Mouse (Mus musculus) right cerebral cortex, adult 2 months (tissue): Measurements from ENCODE around the gene Creb3l4.
"Not testable (repeated sequence)": the region's sequence is repeated elsewhere in the genome, so short reads cannot be mapped to it uniquely, and the experiment has no call there.

Experiments
- DNase-seq, 2 experiments: peaks; one replicate each; pipeline ENCODE4 v3.0.0; 2021 to 2022; ENCODE audit warnings: low spot score in 2 of 2

Gene Creb3l4

DNA sequence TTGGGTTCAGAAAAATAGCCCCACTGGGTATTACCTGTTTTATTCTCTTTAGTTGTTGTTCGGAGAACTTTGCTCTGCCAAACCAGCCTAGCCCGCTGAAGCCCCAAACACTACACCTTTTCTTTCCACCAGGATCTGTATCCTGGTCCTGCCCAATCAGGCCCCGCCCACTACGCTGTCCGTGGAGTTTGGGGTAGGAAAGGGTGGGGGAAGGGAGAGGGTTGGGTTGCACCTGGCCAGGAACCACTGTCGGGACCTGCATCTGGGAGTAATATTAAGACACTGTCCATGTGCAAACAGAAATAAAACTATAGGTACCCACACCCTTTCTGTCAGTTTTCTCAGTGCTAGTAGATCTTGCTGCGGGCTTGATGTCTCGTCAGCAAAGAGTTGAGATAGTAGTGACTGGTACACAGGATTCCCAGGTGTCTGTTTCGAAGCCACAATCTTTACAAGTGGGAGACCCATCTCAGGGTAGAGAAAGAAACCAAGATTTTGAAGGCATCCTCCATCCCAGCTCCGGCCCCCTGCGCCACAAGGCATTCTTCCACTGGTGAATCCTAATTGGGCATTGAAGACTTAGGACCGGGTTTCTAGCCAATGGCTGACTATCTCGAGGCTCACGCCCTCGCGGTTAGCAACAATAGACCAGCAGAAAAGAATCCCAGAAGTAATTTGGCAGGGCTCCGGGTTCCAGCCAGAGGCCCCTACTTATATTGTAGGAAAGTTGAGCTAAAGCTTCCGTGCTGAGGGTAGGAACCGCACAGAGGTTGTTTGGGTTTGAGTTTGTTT lies at the start of gene Creb3l4:
Gene Creb3l4 (minus strand): TSS at position 529 of the 792 bp plus-strand sequence.
- peak in 1 of 2 experiments; percentile 38 for DNase-seq

DNA sequence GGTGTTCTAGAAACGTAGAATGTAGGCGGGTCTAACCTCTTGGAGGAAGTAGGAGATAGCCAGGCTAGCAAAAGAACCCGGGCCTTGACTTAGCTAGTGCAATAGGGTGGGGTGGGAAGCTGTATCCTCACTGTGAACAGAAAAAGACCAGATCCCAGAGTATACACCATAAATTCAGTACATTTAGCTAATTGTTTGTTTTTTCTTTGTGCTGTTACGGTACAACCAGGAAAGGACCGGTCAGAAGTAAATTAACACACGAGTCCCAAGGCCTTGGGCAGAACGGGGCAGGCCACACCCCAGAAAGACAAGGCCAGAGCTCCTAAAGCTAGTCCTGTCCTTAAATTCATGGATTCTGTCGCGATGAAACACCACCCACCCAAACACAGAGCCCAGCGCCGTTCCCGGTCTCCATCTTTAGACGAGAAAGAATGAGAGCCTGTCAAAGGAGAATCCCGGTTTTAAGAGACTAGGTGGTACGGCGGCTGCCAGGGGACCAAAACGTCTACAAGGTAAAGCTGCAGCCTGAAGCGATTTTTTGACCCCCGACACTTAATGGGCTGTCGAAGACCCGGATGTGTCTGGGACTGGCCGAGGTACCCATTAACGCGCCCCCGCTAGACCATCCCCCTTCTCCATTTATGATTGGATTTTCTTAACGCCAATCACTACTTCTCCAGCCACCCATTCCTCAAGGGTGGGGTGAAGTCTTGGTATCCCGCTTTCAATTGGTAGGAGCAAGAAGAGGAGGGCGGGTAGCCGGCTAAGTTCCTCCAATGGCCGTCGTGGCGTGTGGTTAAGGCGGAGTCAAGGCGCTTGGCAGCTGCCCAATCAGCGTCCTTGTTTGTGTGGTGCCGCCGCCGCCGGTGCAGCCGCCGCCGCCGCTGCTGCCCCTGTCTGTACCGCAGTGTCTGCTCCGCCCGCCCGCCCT lies 49.3 kb upstream of the Creb3l4 start, which contains the start of gene Gatad2b:
Gene Gatad2b (plus strand): TSS at position 834 of the 931 bp plus-strand sequence.
- DNase-seq = peak; percentile 99 to 100

DNA sequence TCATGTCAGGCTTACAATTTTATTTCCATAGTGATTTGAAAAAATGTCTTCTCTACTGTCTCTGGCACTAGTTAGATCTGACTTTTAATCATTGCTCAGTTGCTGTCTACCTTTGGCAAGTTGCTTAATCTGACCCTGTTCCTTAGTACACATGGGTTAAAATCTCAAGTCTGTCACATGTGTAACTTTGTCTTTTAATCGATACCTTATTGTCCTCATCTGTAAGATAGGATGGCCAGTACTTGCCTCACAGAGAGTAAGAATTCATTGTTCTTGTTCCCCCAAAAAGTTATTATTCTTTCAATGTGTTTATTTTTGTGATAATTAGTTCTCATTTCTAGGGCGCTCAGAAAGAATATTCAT lies 48.7 kb upstream of the Creb3l4 start:
- no peak for DNase-seq

DNA sequence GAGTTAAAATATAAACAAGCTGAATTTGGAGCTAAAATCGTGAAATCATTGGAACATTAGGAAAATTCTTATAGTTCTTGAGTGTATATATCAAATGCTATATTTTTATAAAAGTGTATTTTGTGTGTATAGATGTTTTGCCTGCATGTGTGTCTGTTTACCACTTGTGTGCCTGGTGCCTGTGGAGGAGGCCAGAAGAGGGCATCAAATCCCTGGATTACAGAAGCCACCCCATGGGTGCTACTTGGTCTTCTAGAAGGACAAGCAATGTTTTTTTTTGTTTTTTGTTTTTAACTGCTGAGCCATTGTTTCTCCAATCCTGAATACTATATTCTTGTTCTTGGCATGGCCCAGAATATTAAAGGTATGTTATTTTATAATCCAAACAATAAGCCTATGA lies 47.3 kb upstream of the Creb3l4 start:
- no peak for DNase-seq

DNA sequence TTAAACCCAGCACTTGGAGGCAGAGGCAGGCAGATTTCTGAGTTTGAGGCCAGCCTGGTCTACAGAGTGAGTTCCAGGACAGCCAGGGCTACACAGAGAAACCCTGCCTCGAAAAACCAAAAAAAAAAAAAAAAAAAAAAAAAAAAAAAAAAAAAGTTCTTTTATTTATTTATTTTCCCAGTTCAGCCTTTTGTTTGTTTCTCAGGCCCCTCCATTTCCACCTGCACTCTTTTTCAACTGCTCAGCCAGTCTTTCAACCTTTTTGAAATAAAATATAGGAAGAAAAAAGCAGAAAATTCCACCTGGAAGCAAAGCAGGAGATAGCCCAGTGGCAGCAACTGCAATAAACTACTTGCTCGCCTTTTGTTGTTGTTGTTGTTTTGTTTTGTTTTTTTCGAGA lies 46.1 kb upstream of the Creb3l4 start:
- DNase-seq = not testable (repeated sequence)

DNA sequence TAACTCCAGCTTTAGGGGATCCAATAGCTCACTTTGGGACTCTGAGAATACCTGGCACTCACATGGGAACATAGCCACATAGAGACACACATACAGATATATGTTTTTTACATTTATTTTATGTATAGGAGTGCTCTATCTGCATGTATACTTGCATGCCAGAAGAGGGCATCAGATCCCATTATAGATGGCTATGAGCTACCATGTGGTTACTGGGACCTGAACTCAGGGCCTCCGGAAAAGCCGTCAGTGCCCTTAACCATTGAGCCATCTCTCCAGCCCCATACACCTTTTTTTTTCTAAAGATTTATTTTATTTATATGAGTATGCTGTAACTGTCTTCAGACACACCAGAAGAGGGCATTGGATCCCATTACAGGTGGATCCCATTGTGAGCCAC lies 40.8 kb upstream of the Creb3l4 start:
- DNase-seq = no peak

DNA sequence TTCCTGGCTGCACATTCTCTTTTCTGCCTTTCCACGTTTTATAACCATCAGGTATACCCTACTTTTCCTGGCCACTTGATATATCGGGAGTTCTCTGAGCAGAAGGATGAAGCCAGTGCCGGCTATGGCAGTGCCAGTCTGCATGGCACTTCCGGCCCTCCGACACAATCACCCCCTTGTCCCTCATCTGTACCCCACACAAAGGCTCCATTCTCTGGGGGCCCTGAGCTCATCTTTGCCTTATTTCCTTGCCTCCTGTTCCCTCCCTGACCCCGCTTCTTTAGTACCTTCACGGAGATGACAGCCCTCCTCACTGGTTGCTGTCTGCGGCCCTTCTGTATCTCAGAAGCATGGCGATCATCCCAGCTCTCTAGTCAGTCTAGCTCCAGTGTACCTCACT lies 37.4 kb upstream of the Creb3l4 start:
- no peak for DNase-seq

DNA sequence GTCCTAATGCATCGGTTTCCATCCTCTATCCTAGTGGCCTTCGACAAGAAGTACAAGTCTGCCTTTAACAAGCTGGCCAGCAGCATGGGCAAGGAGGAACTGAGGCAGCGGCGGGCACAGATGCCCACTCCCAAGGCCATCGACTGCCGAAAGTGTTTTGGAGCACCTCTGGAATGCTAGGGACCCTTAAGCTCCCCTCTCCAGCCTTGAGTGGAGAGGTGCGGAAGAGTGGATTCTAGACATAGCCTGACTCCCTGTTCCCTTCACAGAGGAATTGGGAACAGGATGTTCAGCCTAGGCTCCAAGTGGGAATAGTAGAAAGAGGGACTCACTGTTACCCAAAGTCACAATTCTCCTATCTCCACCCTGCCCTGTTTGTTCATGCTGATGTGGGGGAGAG lies 36.4 kb upstream of the Creb3l4 start:
- no peak for DNase-seq

DNA sequence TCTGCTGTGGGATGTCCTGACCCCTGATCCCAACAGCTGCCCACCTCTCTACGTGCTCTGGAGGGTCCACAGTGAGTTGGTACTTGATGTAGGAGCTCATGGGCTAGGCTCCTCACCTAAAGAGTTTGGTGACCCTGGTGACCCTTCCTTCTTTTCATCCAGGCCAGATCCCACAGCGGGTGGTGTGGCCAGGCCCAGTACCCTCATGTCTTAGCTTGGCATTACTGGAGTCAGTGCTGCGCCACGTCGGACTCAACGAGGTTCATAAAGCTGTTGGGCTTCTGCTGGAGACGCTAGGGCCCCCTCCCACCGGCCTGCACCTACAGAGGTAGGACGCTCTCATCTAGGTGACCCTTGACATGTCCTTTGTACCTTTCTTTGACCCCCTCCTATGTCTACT lies 35.9 kb upstream of the Creb3l4 start:
- no peak for DNase-seq

DNA sequence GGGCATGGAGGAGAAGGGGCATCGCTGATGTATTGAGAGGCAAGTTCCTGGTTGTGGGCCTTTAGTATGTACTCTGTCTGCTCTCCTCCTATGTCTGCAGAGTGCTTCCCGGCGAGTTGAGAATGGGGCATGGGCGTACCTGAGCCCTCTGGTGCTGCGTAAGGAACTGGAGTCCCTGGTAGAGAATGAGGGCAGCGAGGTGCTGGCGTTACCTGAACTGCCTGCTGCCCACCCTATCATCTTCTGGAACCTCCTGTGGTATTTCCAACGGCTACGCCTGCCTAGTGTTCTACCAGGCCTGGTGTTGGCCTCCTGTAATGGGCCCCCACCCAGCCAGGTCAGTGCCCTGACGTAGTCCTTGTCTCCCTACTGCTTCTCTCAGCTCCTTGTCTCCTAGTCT lies 34.9 kb upstream of the Creb3l4 start:
- DNase-seq = no peak

DNA sequence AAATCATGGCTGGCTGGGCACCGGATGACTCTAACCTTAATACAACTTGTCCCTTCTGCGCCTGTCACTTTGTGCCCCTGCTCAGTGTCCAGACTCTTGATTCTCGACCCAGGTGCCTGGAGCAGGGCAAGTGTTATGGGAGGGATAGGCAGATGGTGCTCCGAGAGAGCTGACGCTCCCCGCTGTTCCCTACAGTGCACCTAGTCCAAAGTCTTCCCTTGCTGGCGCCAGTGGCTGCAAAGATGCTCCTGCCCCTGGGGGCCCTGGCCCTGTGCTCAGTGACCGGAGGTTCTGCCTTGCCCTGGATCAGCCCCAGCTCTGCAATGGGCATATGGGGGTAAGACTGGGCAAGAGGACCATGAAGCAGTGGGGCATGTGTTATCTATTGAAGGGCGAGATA lies 34.5 kb upstream of the Creb3l4 start:
- DNase-seq = no peak

DNA sequence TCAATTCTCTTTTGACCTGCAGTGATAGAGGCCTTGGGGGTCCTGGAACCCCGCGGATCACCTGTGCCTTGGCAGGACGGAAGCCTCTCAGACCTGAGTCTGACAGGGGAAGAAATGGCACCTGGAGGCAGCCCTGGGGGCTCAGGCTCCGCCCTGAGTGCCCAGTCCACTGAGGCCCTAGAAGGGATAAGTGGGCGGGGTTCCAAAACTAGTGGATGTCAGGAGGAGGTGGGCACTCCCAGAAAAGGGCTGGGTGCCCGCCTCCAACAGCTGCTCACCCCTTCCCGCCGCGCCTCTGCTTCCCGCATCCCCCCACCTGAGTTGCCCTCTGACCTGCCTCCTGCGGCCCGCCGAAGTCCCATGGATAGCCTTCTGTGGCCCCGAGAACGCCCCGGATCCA lies 33.5 kb upstream of the Creb3l4 start:
- no peak for DNase-seq

DNA sequence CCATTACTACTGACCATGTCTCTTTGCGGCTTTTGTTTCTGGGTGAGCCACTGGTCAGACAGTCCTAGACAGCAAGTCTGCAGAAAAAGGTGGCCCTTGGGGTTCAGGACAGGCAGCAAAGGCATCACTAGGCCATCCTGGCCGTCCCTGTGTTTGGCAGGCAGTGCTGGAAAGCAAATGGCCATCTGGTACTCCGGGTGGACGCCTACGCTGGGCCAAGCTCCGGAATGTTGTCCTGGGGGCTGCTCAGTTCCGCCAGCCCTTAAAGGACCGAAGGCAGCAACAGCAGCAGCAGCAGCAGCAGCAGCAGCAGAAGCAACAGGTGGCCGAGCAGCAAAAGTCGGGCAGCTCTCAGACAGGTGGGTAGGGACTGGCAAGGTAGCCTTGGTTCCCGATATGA lies 32.0 kb upstream of the Creb3l4 start:
- no peak for DNase-seq

DNA sequence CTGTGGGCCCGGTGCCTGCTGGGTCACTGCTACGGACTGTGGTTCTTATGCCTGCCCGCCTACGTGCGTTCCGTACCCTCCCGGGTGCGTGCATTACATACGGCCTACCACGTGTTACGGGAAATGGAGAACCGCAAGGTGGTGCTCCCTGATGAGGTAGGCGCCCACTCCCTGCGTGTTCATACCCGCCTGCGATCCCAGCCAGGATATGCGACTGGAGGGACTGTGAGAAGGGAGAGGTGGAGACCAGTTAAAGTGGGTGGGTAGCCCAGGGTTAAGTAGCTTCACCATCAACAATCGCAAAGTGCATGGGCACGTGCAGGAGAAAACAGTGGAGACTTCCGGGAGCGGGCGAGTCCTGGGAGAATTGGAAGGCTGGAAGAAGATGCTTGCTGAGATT lies 30.5 kb upstream of the Creb3l4 start:
- no peak for DNase-seq

DNA sequence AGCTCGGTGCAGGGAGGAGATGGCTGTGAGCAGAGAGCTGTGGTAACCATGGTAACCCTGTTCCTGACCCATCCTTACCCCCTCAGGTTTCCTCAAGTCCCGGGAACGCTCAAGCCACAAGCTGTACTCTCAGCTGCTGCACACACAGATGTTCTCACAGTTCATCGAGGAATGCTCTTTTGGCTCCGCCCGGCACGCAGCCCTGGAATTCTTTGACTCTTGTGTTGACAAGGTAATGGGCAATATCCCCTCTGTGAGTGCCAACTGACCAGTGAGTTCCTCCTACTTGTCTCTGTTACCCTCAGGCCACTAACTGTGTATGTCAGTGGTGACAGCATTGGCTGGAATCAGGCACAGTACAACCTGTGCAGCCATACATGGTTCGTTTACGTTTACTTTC lies 28.9 kb upstream of the Creb3l4 start:
- no peak for DNase-seq

DNA sequence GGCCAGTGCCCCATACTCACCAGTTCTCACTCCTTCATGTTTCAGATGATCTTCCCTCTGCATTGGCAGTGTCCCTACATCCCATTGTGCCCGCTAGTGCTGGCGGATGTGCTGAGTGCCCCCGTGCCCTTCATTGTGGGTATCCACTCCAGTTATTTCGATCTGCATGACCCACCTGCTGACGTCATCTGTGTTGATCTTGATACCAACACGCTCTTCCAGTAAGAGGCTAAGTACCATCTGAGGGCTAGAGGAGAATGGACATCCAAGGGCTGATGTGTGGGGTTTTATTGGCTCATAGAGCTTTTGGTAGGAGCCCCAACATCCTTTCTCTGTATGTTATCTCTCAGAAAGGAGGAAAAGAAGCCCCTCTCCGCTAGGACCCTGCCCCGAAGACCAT lies 27.5 kb upstream of the Creb3l4 start:
- no peak for DNase-seq

DNA sequence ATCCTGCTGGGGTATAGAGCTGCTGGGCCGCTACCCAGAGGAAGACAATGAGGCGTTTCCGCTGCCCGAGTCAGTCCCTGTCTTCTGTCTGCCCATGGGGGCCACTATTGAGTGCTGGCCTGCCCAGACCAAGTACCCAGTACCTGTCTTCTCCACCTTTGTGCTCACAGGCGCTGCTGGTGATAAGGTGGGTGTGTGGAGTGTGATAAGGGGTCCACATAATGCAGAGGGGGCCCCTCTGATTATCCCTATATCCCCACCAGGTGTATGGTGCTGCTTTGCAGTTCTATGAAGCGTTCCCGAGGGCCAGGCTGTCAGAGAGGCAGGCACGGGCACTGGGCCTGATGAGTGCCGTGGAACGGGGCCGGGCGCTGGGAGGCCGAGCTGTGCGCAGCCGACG lies 25.7 kb upstream of the Creb3l4 start:
- no peak for DNase-seq

DNA sequence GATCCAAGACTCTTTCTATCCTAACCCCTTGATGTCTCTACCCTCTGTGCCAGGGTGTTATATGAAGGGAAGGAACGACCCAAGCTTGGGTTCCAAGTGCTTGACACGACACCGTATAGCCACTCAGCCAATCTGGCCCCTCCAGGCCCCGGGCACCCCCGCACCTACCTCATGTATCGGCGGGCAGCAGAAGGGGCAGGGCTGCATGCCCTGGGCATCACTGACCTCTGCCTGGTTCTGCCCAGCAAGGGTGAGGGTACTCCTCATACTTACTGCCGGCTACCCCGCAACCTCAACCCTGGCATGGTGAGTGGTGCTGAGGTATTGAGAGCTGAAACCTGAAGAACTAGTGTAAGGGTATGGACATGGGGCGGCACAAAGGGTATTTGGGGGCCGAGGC lies 24.9 kb upstream of the Creb3l4 start:
- no peak for DNase-seq

DNA sequence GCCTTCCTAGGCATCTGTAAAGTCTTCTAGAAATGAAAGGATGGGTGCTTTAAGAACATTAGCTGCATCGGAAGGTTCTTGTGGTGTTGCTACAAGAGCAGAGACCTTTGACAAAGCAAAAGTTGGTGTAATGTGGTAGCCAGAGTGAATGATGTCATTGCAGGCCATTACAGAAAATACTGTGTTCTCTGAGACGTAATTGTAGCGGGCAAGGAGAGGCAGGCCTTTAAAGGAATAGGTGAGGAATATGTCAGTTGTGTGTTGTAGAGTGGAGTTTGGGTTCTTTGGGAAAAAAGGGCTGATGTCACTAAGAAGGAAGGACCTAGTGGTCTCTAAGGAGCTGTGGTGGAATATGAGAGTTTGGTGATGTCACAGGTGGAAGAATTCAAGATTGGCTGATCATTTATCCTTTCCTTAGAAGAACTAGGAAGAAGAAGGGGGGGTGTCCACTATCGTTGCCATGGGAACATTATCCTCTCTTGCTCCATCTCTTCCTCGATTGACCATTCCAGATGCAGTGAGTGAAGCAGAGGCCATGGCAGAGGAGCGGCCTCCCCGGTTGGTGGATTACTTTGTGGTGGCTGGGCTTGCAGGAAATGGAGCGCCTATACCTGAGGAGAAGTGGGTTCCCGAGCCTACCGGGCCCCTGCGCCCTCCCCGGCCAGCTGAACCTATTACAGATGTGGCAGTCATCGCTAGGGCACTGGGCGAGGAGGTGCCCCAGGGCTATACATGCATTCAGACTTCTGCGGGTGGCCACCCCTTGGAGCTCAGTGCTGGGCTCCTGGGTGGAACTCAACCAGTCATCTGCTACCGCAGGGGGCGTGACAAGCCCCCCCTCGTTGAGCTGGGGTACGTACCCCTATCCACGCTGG lies 23.8 kb upstream of the Creb3l4 start:
- DNase-seq = no peak

DNA sequence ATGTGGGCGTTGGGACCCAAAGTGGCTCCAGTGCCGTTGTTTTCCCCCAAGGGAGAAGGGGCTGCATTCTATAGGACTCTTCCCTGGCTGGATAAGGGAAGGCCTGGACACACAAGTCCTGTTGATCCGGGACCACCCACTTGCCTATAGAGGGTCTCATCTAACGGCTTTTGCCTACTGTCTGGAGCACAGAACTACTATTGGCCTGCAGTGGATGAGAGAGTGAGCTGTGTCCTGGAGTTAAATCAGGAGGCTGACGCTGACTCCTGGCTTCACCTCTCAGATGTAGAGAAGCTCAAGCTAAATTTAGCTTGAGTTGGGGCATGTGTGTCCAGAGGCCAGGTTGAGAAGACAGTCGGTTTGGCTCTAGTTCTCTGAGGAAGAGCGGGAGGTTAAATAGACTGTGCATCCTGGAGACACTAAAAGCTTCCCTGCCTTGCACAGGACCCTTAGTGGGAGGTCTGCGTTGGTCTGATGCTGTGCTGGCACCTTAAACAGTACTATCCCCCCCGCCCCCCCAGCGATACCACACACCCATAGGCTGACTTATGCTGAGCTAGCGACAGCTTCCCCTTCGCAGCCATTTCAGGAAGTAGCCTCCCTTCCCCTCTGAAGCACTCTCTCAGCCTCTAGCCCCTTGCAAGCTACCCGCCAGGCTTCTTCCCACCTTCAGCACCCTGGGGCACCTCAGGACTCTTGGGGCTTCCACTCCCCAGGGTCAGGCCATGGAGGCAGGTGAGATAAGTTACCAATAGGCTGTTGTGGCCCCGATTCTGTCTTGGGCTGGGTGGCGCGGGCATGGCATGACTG lies 22.8 kb upstream of the Creb3l4 start:
- DNase-seq = no peak
